Mouse (Mus musculus) testis, adult 2 months (tissue): ENCODE results near the gene Slc25a42. TPM values are rescaled to one million over a fixed set of nuclear protein-coding genes. Genes with fewer than 3 reads are reported as not detected.

ENCODE experiments used
- H3K27ac ChIP-seq: fragments of 200-500 bp; 2 replicates; pipeline ENCODE4 v1.5.1; 2012; ENCODE audit warnings: low read depth, low read length; ENCODE audit not compliant: control insufficient read depth, insufficient read depth
- H3K27me3 ChIP-seq: fragments of 200-500 bp; 2 replicates; pipeline ENCODE4 v1.6.1; 2012; ENCODE audit warnings: mild to moderate bottlenecking, low read length, moderate library complexity; ENCODE audit not compliant: control insufficient read depth, insufficient read depth
- H3K36me3 ChIP-seq: fragments of 200-500 bp; 2 replicates; pipeline ENCODE4 v1.6.1; 2012; ENCODE audit warnings: mild to moderate bottlenecking, low read length; ENCODE audit not compliant: control insufficient read depth, insufficient read depth
- H3K4me1 ChIP-seq: fragments of 200-500 bp; 2 replicates; pipeline ENCODE4 v1.6.1; 2012; ENCODE audit warnings: low read length; ENCODE audit not compliant: control insufficient read depth, insufficient read depth
- H3K4me3 ChIP-seq: fragments of 200-500 bp; 2 replicates; pipeline ENCODE4 v1.5.1; 2012; ENCODE audit warnings: low read depth, mild to moderate bottlenecking, low read length, moderate library complexity, mixed read lengths; ENCODE audit not compliant: control insufficient read depth
- CTCF ChIP-seq: fragments of 200-500 bp; IDR thresholded peaks from 2 replicates; pipeline ENCODE4 v1.5.1; 2012; ENCODE audit warnings: low read depth, mild to moderate bottlenecking, inconsistent platforms, low read length, moderate library complexity; ENCODE audit not compliant: control insufficient read depth, insufficient read depth, insufficient replicate concordance
- POLR2A ChIP-seq: fragments of 200-500 bp; IDR thresholded peaks from 2 replicates; pipeline ENCODE4 v1.6.1; 2012; ENCODE audit warnings: low read depth, mild to moderate bottlenecking, inconsistent platforms, low read length, moderate library complexity; ENCODE audit not compliant: control insufficient read depth
- polyA plus RNA-seq: library from polyadenylated mRNA; depleted of rRNA; stranded (reverse); fragments of >200 nt; gene quantifications from 2 replicates; pipeline ENCODE4 v1.2.3, GENCODE M21; 2012; rRNA removed

Slc25a42 gene
- polyA plus RNA-seq: 11.8 and 12.3 TPM in 2 replicates

DNA sequence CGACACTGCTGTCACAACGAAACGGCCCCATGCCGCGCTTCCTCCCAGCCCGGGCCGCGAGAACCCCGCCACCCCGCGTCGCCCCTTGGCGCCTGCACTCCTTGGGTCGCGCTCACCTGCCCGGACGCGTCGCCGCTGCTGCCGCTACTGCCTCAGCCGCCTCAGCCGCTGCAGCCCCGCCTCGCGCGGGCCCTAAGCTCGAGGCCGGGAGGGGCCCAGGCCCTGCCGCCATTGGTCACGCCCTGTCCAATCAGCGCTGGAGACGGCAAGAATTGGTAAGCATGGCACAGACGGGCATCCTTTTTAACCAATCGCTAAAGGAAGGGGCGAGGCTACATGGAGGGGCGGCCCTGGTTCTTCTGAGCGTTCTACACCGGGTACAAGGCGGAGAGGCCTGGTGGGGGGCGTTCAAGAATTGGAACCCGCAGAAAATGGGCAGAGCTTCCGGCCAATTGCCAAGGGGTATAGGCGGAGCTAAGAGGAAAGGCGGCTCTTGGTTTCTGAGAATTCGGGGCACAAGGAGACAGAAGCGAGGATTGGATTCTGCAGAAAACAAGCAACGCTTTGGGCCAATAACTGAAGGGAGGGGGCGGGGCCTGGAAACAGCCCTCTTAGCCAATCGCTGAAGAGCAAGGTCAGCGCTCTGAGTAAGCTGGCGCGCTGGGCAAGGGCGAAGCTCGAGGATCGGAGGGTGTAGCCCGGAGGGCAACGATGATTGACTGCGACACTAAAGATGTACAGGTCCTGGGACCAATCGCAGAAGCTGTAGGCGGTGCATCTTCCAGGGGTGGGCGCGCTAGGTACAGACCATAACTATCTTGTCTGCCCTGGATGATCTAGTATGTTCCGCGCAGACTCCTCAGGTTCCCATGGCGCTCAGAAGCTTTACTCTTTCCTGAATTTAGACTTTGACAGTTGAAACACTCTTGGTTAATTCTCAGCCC is at the start of gene Slc25a42:
Gene Slc25a42 (minus strand): TSS at position 194 of the 944 bp plus-strand sequence.
- H3K4me1 ChIP-seq: peaks cover 8% of the 10 kb centered on the region
- peak within 1 kb of the TSS; percentile 91 for H3K4me3 ChIP-seq
- H3K36me3 ChIP-seq: no peaks in the 10 kb centered on the region
- H3K27me3 ChIP-seq: no peaks in the 10 kb centered on the region
- peak; percentile 55 for TF ChIP-seq POLR2A
- no peak for TF ChIP-seq CTCF
- H3K27ac ChIP-seq: peak within 1 kb of the TSS; percentile 45

DNA sequence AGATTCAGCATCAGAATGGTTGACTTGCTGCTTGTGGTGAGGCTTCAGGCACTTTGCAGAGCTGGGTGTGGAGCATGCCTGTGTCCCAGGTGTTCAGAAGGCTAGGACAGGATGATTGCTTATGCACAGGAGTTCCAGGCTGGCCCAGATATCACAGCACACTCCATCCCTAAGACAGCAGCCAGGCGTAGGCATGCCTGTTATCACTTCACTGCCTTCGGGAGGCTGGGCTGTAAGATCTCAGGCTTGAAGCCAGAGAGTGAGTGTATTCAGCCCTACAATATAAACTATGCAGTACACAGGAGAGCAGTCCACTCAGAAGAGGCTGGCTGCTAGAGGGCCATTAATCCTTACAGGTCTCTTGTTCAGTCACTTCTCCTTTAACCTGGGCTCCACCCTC is 46.9 kb upstream of the Slc25a42 start:
- TF ChIP-seq POLR2A (no peak), CTCF (no peak)
- no peak overlapping the region for H3K27ac ChIP-seq
- no peaks in the 10 kb centered on the region; the same call in 1 of the 2 replicates for H3K4me1 ChIP-seq
- H3K4me3 ChIP-seq: no peak overlapping the region
- no peaks in the 10 kb centered on the region for H3K27me3 ChIP-seq
- H3K36me3 ChIP-seq: peaks cover 15% of the 10 kb centered on the region

DNA sequence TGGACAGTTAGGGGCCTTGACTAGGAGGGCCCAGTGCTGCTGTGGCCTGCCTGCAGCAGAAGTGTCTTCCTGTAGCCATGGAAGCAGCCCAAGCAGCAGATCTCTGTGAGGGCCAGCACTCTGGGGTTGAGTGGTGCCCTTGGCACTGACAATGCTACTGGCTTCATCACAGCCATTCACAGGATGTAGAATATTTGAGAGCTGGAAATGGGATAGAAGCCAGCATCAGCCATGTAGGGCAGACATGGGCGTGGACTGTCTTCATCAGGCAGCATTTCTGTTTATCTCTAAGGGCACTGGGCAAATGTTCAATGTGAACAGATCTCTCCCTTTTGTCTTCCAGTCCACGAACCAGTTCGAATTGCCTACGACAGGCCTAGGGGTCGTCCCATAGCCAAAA is 46.5 kb upstream of the Slc25a42 start:
- H3K4me1 ChIP-seq: no peaks in the 10 kb centered on the region; the same call in 1 of the 2 replicates
- H3K36me3 ChIP-seq: peaks cover 15% of the 10 kb centered on the region
- no peak overlapping the region for H3K27ac ChIP-seq
- no peak for TF ChIP-seq POLR2A
- no peaks in the 10 kb centered on the region for H3K27me3 ChIP-seq
- no peak overlapping the region for H3K4me3 ChIP-seq

DNA sequence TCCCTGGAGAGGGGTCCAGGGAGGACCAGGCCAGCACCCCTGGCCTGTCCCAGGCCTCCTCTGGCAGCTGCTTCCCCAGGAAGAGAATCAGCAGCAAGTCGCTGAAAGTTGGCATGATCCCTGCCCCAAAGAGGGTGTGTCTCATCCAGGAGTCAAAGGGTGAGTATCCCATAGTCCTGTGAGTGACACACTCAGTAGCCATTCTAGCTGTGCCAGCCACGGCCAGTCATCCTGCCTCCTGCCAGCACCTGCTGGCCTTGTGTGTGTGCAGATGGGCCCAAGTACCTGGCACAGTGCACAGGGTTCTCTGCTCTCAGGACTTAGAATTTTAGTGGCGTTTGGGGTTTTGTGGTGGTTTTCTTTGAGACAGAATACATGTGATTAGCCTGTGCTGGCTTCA is 45.4 kb upstream of the Slc25a42 start:
- Histone ChIP-seq H3K27ac (no peak overlapping the region), H3K4me1 (no peaks in the 10 kb centered on the region; the same call in 1 of the 2 replicates), H3K36me3 (peaks cover 15% of the 10 kb centered on the region), H3K27me3 (no peaks in the 10 kb centered on the region), H3K4me3 (no peak overlapping the region)
- no peak for TF ChIP-seq CTCF
- 0 out of 2 replicates have a peak, but pooled peaks have one; percentile 15 for TF ChIP-seq POLR2A

DNA sequence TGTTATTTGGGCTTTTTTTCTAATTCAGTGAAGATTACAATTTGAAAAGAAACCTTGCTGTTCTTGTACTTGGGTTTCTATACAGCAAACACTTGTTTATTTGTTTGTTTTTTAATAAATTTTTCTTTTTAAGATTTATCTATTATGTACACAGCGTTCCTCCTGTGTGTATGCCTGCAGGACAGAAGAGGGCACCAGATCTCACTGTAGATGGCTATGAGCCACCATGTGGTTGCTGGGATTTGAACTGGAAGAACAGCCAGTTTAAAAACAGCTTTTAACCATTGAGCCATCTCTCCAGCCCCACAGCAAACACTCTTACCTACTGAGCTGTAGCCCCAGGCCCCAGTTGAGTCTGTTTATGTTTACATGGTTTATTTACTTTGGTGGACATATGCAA is 42.5 kb upstream of the Slc25a42 start:
- Histone ChIP-seq H3K4me1 (no peaks in the 10 kb centered on the region; the same call in 1 of the 2 replicates), H3K27me3 (no peaks in the 10 kb centered on the region), H3K4me3 (no peak overlapping the region), H3K27ac (no peak overlapping the region), H3K36me3 (peaks cover 8% of the 10 kb centered on the region)
- TF ChIP-seq CTCF (no peak), POLR2A (no peak)

DNA sequence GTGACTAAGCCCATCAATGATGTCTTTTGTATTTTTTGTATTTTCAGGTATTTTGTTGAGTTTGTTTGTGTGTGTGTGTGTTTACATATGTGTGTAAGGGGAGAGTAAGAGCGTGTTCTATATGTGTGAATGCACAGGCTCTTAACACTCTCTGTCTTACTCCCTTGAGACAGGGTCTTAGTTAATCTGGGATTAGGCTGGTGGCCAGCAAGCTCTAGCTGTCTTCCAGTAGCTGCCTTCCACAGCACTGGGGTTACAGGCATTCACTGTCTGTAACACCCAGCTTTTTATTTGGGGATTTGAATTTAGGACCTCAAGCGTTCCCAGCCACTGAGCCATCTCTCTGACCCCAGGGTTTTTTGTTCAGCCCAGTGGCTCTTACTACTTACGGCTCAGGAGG is 35.7 kb upstream of the Slc25a42 start:
- Histone ChIP-seq H3K27me3 (no peaks in the 10 kb centered on the region), H3K27ac (no peak overlapping the region), H3K4me3 (no peak overlapping the region), H3K36me3 (peaks cover 15% of the 10 kb centered on the region), H3K4me1 (no peaks in the 10 kb centered on the region)
- TF ChIP-seq POLR2A (no peak), CTCF (no peak)

DNA sequence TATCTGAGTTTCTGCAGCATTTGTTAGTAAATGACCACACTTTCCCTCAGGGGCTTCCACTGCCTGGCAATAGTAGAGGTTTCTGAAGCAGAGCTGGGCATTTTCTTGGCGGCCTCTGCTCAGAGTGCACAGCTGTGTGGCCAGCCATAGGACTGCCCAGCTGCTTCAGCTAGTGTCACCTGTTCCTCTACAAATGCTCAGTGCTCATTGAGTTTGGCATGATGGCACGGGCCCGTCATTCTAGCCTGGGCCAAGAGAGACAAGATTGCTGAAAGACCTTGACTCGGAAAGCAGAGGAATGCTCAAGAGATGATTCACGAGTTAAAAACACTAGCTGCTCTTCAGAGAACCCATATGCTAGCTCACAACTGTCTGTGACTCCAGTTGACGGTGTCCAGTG is 34.5 kb upstream of the Slc25a42 start:
- no peak overlapping the region for H3K27ac ChIP-seq
- no peaks in the 10 kb centered on the region for H3K4me1 ChIP-seq
- no peak overlapping the region for H3K4me3 ChIP-seq
- peaks cover 15% of the 10 kb centered on the region for H3K36me3 ChIP-seq
- H3K27me3 ChIP-seq: no peaks in the 10 kb centered on the region
- TF ChIP-seq POLR2A: no peak
- TF ChIP-seq CTCF: no peak
